In the genomic region with DNA sequence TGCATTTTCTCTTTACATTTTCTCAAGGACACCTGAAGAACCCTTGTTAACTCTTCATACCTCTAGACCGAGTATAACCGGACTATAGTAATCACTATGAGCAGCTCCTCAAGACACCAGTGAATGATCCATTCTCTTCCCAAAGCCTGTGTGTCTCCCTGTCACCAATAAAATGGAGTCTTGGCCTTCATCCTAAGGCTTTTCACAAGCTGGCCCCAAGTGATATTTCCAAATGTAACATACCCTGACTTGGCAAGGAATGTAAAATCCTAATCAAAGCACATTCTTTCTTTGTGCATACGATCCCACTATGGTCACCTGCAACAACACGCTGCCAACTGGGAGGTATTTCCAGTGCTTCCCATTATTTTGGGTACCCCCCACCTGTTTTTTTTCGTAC, we compare ENCODE assay signal across 18 mouse cellular contexts.
DNase-seq lines count a peak whose midpoint lies in the region; ATAC-seq and TF ChIP-seq lines count a peak whose summit lies in the region.
"Had no signal": no experiment of that assay in that cellular context is flagged by ENCODE, and none has a peak within 500 bp of the region (broad histone marks: within the 10 kb centered on the region; RNA-seq: fewer than 3 reads in every experiment).

No protein-coding gene starts in this region.

- peaks cover 18% of the 10 kb centered on the region for H3K4me1 ChIP-seq in forebrain, embryonic 16.5 days (replicated peaks; ENCODE audit: control insufficient read depth, insufficient read depth, low read length)
- H3K4me1 ChIP-seq in forebrain, embryonic 11.5 days (replicated peaks; ENCODE audit: control insufficient read depth, insufficient read depth, low read length), result no peaks in the 10 kb centered on the region
- H3K4me1 ChIP-seq in heart, embryonic 15.5 days (replicated peaks), result peaks cover 30% of the 10 kb centered on the region
- peaks cover 12% of the 10 kb centered on the region for H3K4me1 ChIP-seq in heart, embryonic 11.5 days (ENCODE audit: control insufficient read depth, insufficient read depth, low read length)
- H3K4me1 ChIP-seq: embryonic facial prominence, embryonic 10.5 days; embryonic facial prominence, embryonic 13.5 days; hindbrain, embryonic 10.5 days; intestine, embryonic 15.5 days had no signal

- H3K9me3 ChIP-seq in forebrain, embryonic 16.5 days (ENCODE audit: control insufficient read depth, low read length), result no peaks in the 10 kb centered on the region
- no peaks in the 10 kb centered on the region for H3K9me3 ChIP-seq in forebrain, embryonic 11.5 days (ENCODE audit: control insufficient read depth, low read length)
- no peaks in the 10 kb centered on the region for H3K9me3 ChIP-seq in heart, embryonic 15.5 days (replicated peaks)
- no peaks in the 10 kb centered on the region for H3K9me3 ChIP-seq in heart, embryonic 11.5 days (replicated peaks; ENCODE audit: control insufficient read depth, low read length)
- H3K9me3 ChIP-seq: embryonic facial prominence, embryonic 10.5 days; embryonic facial prominence, embryonic 13.5 days; heart, embryonic 12.5 days; hindbrain, embryonic 10.5 days; hindbrain, embryonic 13.5 days; intestine, embryonic 15.5 days had no signal

- TF ChIP-seq POLR2A in brain, embryonic 14.5 days (IDR thresholded peaks at IDR 0.05; ENCODE audit: borderline replicate concordance, extremely low read depth, insufficient read depth, insufficient read length, poor library complexity, severe bottlenecking), result no peak

- H3K27me3 ChIP-seq in forebrain, embryonic 16.5 days (replicated peaks; ENCODE audit: control insufficient read depth, insufficient read depth, low read length), result no peaks in the 10 kb centered on the region
- no peaks in the 10 kb centered on the region for H3K27me3 ChIP-seq in forebrain, embryonic 11.5 days (ENCODE audit: control insufficient read depth, insufficient read depth, low read length)
- no peaks in the 10 kb centered on the region for H3K27me3 ChIP-seq in heart, embryonic 15.5 days
- no peaks in the 10 kb centered on the region for H3K27me3 ChIP-seq in heart, embryonic 11.5 days (ENCODE audit: control insufficient read depth, insufficient read depth, low read length)
- H3K27me3 ChIP-seq: embryonic facial prominence, embryonic 13.5 days; heart, embryonic 12.5 days; hindbrain, embryonic 13.5 days; intestine, embryonic 15.5 days had no signal

- no peak for ATAC-seq in forebrain, embryonic 16.5 days
- ATAC-seq in forebrain, embryonic 11.5 days (replicated peaks; ENCODE audit: low FRiP score), result no peak
- ATAC-seq in heart, embryonic 15.5 days (replicated peaks; ENCODE audit: insufficient number of reproducible peaks, insufficient read depth, low FRiP score, low read depth), result no peak
- ATAC-seq in heart, embryonic 11.5 days (replicated peaks; ENCODE audit: insufficient number of reproducible peaks, low FRiP score, low TSS enrichment), result no peak
- ATAC-seq: CD4-positive, CD25-positive, alpha-beta regulatory T cell, adult 4 months; intestine, embryonic 15.5 days had no signal

- DNase-seq in forebrain, embryonic 11.5 days (ENCODE audit: low spot score), result no peak
- DNase-seq in brain, embryonic 14.5 days (ENCODE audit: low read depth), result peak; percentile 70
- peak; percentile 5 for DNase-seq in gonadal fat pad, adult 2 months (ENCODE audit: low read depth)
- DNase-seq: embryo, embryonic 11 days; gastrocnemius, postnatal 14 days had no signal

- peak overlapping the region; percentile 41 for H3K27ac ChIP-seq in forebrain, embryonic 16.5 days (ENCODE audit: low read length)
- H3K27ac ChIP-seq in forebrain, embryonic 11.5 days (ENCODE audit: low read depth, low read length), result no peak overlapping the region
- H3K27ac ChIP-seq in heart, embryonic 15.5 days, result peak overlapping the region; percentile 25; the same call in 1 of the 2 replicates
- no peak overlapping the region for H3K27ac ChIP-seq in heart, embryonic 11.5 days (ENCODE audit: low read depth, low read length)
- H3K27ac ChIP-seq: embryonic facial prominence, embryonic 10.5 days; embryonic facial prominence, embryonic 13.5 days; gastrocnemius, adult 2 months; heart, adult 2 months; hindbrain, embryonic 10.5 days; hindbrain, embryonic 13.5 days; intestine, embryonic 15.5 days had no signal

- 67% methylated on average over 5 of the region's 5 CpGs for WGBS in forebrain, embryonic 16.5 days
- 96% methylated on average over 5 of the region's 5 CpGs for WGBS in forebrain, embryonic 11.5 days
- 75% methylated on average over 5 of the region's 5 CpGs for WGBS in heart, embryonic 15.5 days
- WGBS in heart, embryonic 11.5 days (ENCODE audit: insufficient replicate concordance), result 87% methylated on average over 5 of the region's 5 CpGs

- H3K36me3 ChIP-seq in forebrain, embryonic 16.5 days (ENCODE audit: control insufficient read depth, insufficient read depth), result no peaks in the 10 kb centered on the region
- H3K36me3 ChIP-seq in forebrain, embryonic 11.5 days (ENCODE audit: control insufficient read depth, insufficient read depth, low read length), result no peaks in the 10 kb centered on the region
- no peaks in the 10 kb centered on the region for H3K36me3 ChIP-seq in heart, embryonic 15.5 days
- 0 out of 2 replicates have a peak, but pooled peaks cover 4% of the 10 kb centered on the region for H3K36me3 ChIP-seq in heart, embryonic 11.5 days (ENCODE audit: control insufficient read depth, insufficient read depth, low read length)
- H3K36me3 ChIP-seq: intestine, embryonic 15.5 days had no signal

- no peak for TF ChIP-seq CTCF in brain, embryonic 14.5 days (IDR thresholded peaks at IDR 0.05; ENCODE audit: borderline replicate concordance, extremely low read depth, insufficient read depth, insufficient read length)

- no peak overlapping the region for H3K4me2 ChIP-seq in forebrain, embryonic 16.5 days (ENCODE audit: low read length)
- H3K4me2 ChIP-seq in forebrain, embryonic 11.5 days (ENCODE audit: low read depth, low read length, severe bottlenecking), result no peak overlapping the region
- no peak overlapping the region for H3K4me2 ChIP-seq in heart, embryonic 15.5 days
- no peak overlapping the region for H3K4me2 ChIP-seq in heart, embryonic 11.5 days
- H3K4me2 ChIP-seq: embryonic facial prominence, embryonic 13.5 days; heart, embryonic 12.5 days; hindbrain, embryonic 13.5 days; intestine, embryonic 15.5 days had no signal

- H3K4me3 ChIP-seq in forebrain, embryonic 16.5 days (replicated peaks; ENCODE audit: low read length), result no peak overlapping the region
- no peak overlapping the region for H3K4me3 ChIP-seq in forebrain, embryonic 11.5 days (ENCODE audit: low read depth, low read length)
- H3K4me3 ChIP-seq in heart, embryonic 15.5 days, result no peak overlapping the region
- no peak overlapping the region for H3K4me3 ChIP-seq in heart, embryonic 11.5 days (ENCODE audit: low read depth, low read length)
- H3K4me3 ChIP-seq: embryonic facial prominence, embryonic 10.5 days; embryonic facial prominence, embryonic 13.5 days; erythroblast, embryonic 14.5 days; gastrocnemius, adult 2 months; heart, adult 2 months; heart, embryonic 12.5 days; hindbrain, embryonic 10.5 days; hindbrain, embryonic 13.5 days; intestine, embryonic 15.5 days had no signal

- no peak overlapping the region for H3K9ac ChIP-seq in forebrain, embryonic 16.5 days (replicated peaks; ENCODE audit: low read depth, low read length)
- no peak overlapping the region for H3K9ac ChIP-seq in forebrain, embryonic 11.5 days (ENCODE audit: low read length)
- no peak overlapping the region for H3K9ac ChIP-seq in heart, embryonic 15.5 days
- H3K9ac ChIP-seq in heart, embryonic 11.5 days (ENCODE audit: low read depth, low read length), result no peak overlapping the region
- H3K9ac ChIP-seq: embryonic facial prominence, embryonic 13.5 days; heart, embryonic 12.5 days; hindbrain, embryonic 13.5 days; intestine, embryonic 15.5 days had no signal

Comparison
In these comparisons a context has a peak if more than half of its experiments do, and no peak if none do; other contexts are left out.
1. H3K27ac ChIP-seq: peak in forebrain, embryonic 16.5 days (single experiment) and heart, embryonic 15.5 days (single experiment); none in forebrain, embryonic 11.5 days (single experiment) and heart, embryonic 11.5 days (single experiment).